Mouse (Mus musculus) small intestine, adult 2 months (tissue): ENCODE data around the gene Pawr. TPM values are rescaled to one million over a fixed set of nuclear protein-coding genes. Genes with fewer than 3 reads are reported as not detected.
"Not testable (repeated sequence)": the region's sequence is repeated elsewhere in the genome, so short reads cannot be mapped to it uniquely, and the experiment has no call there.

Source experiments
- H3K27ac ChIP-seq: fragments of 200-500 bp; 2 replicates; pipeline ENCODE4 v1.5.1; 2012; ENCODE audit warnings: low read depth, low read length, control low read depth, inconsistent platforms; ENCODE audit not compliant: insufficient read depth
- H3K27me3 ChIP-seq: fragments of 200-500 bp; 2 replicates; pipeline ENCODE4 v1.6.1; 2012; ENCODE audit warnings: mild to moderate bottlenecking, moderate library complexity, low read length, inconsistent platforms; ENCODE audit not compliant: control insufficient read depth, insufficient read depth
- H3K36me3 ChIP-seq: fragments of 200-500 bp; 2 replicates; pipeline ENCODE4 v1.6.1; 2012; ENCODE audit warnings: mild to moderate bottlenecking, low read length, control low read depth, inconsistent platforms; ENCODE audit not compliant: control insufficient read depth, insufficient read depth
- H3K4me1 ChIP-seq: fragments of 200-500 bp; 2 replicates; pipeline ENCODE4 v1.6.1; 2012; ENCODE audit warnings: low read length, inconsistent platforms, mixed read lengths; ENCODE audit not compliant: control insufficient read depth, insufficient read depth, insufficient read length
- H3K4me3 ChIP-seq: fragments of 200-500 bp; 2 replicates; pipeline ENCODE4 v1.5.1; 2012; ENCODE audit warnings: low read depth, mild to moderate bottlenecking, control low read depth, inconsistent platforms, low read length, moderate library complexity
- CTCF ChIP-seq: fragments of 200-500 bp; IDR thresholded peaks from 2 replicates; pipeline ENCODE4 v1.5.1; 2012; ENCODE audit warnings: low read depth, mild to moderate bottlenecking, control low read depth, inconsistent platforms, low read length, moderate library complexity, mixed read lengths; ENCODE audit not compliant: insufficient replicate concordance, insufficient read length; ENCODE audit errors: extremely low read depth
- POLR2A ChIP-seq: fragments of 200-500 bp; IDR thresholded peaks from 2 replicates; pipeline ENCODE4 v1.6.1; 2012; ENCODE audit warnings: low read depth, mild to moderate bottlenecking, control low read depth, inconsistent platforms, low read length, moderate library complexity
- WGBS: fragments of 180-500 bp; shearing (Covaris S2); methylation state at CpG from one replicate; pipeline ENCODE4 v1.1.7; 2018; 5-methylcytosine and 5-hydroxymethylcytosine counted together
- polyA plus RNA-seq: library from polyadenylated mRNA; depleted of rRNA; stranded (reverse); fragments of >200 nt; gene quantifications from 2 replicates; pipeline ENCODE4 v1.2.3, GENCODE M21; 2012

Gene Pawr
- polyA plus RNA-seq, 1 experiment = 31.8 TPM

DNA sequence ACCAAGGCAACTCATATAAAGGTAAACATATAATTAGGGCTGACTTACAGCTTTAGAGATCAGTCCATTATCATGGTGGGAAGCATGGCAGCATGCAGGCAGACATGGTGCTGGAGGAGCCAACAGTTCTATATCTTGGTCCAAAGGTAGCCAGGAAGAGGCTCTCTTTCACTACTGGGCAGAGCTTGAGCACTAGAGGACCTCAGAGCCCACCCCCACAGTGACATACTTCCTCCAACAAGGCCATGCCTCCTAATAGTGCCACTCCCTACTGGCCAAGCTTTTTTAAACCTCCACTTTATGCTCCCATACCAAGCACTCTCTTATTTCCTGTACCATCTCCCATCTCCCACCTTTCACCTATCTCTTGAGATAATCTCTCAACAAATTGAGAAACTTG lies 11.8 kb downstream of the Pawr start:
- H3K36me3 ChIP-seq = peaks cover 2% of the 10 kb centered on the region; the same call in 1 of the 2 replicates
- H3K27ac ChIP-seq = no peak overlapping the region
- no peak overlapping the region for H3K4me3 ChIP-seq
- H3K4me1 ChIP-seq = peaks cover 11% of the 10 kb centered on the region
- no peak for TF ChIP-seq POLR2A
- TF ChIP-seq CTCF = no peak
- no peaks in the 10 kb centered on the region for H3K27me3 ChIP-seq

GRCm38 (mm10) chr10:108345123-108345522 lies 13.2 kb downstream of the Pawr start:
- peaks cover 4% of the 10 kb centered on the region; the same call in 1 of the 2 replicates for H3K36me3 ChIP-seq
- WGBS = 32% methylated on average over 9 of the region's 9 CpGs
- no peak overlapping the region for H3K4me3 ChIP-seq
- H3K4me1 ChIP-seq = peaks cover 9% of the 10 kb centered on the region
- H3K27me3 ChIP-seq = no peaks in the 10 kb centered on the region
- no peak for TF ChIP-seq POLR2A
- TF ChIP-seq CTCF = no peak
- peak overlapping the region; percentile 81 for H3K27ac ChIP-seq

DNA sequence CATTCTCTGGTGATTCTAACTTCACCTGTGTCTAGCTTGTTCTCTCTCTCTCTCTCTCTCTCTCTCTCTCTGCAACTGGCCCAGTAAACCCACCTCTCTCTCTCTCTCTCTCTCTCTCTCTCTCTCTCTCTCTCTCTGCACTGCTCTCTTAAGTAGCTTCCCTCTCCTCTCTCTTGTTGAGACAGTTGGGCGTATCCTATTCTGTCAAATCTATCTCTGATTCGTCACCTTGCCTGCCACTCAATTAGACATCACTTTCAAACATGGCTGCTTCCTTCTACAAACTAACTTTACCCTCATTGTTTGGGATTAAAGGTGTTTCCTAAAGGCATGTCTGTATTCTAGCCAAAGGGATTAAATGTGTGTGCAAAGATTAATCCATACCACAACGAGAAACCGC lies 14.4 kb downstream of the Pawr start:
- H3K4me3 ChIP-seq, H3K36me3 ChIP-seq, H3K27ac ChIP-seq, H3K27me3 ChIP-seq: not testable (repeated sequence)
- 93% methylated on average over 4 of the region's 4 CpGs for WGBS
- peaks cover 14% of the 10 kb centered on the region for H3K4me1 ChIP-seq

- TF ChIP-seq POLR2A (no peak), CTCF (no peak)
- WGBS = 16% methylated on average over 9 of the region's 9 CpGs
- H3K4me3 ChIP-seq = no peak overlapping the region
- H3K27ac ChIP-seq = no peak overlapping the region
- peaks cover 4% of the 10 kb centered on the region; the same call in 1 of the 2 replicates for H3K36me3 ChIP-seq
- H3K27me3 ChIP-seq = no peaks in the 10 kb centered on the region
- H3K4me1 ChIP-seq = peaks cover 10% of the 10 kb centered on the region; the same call in 1 of the 2 replicates
Observed at GRCm38 (mm10) chr10:108350125-108351070, 18.5 kb downstream of the Pawr start.

DNA sequence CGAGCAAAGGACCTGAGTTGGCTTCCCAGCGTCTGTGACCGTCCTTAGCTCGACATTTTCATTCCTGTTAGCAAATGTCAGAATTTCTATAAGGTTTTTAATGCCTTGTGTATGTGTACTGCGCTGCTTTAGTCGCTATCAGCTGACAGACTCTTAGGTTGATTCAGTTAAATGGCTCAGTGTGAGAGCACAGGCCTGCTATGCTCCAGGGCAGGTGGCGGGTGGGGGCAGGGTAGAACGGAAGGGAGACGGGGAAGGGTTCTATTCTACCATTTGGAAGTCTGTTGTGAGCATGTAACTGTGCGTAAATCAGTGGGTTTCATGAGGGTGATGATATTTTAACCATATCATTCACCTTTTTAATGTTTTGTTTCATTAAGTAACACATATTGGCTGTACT lies 21.0 kb downstream of the Pawr start:
- no peak for TF ChIP-seq POLR2A
- no peak for TF ChIP-seq CTCF
- H3K4me3 ChIP-seq = no peak overlapping the region
- peaks cover 13% of the 10 kb centered on the region for H3K4me1 ChIP-seq
- no peak overlapping the region for H3K27ac ChIP-seq
- H3K27me3 ChIP-seq = no peaks in the 10 kb centered on the region
- 86% methylated on average over 10 of the region's 10 CpGs for WGBS
- peaks cover 6% of the 10 kb centered on the region for H3K36me3 ChIP-seq

DNA sequence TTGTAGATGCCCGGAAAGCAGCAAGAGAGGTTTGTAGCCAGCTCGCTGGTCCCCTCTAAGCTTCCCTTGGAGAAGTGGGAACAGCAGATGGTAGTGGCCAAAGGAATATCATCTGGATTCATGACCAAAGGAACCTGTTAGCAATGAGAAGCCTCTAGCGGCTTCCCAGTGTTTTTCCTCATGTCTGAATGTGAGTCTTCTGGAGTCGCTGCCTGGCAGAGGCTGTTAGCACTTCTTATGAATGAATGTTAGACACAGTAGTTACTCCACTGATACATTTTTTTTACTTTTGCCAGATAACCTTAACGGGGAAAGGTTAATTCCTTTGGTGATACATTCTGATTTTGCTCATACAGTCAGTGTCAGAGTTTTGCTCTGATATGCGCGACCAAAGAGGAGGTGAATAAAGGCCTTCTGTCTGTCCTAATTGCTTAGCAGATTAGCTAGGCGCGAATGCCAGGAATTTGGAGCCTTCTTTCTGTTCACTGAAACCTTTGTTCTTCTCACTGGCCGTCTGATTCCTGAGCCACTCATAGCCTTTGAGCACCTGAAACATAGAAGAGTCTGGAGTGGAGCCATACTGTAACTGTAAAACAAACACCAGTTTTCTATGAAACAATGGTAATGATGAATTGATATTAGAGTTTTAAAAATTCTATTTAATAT lies 22.9 kb downstream of the Pawr start:
- 34% methylated on average over 10 of the region's 10 CpGs for WGBS
- H3K4me1 ChIP-seq = peaks cover 13% of the 10 kb centered on the region
- no peak for TF ChIP-seq CTCF
- no peak for TF ChIP-seq POLR2A
- no peak overlapping the region for H3K4me3 ChIP-seq
- peaks cover 3% of the 10 kb centered on the region for H3K36me3 ChIP-seq
- H3K27me3 ChIP-seq = no peaks in the 10 kb centered on the region
- H3K27ac ChIP-seq = no peak overlapping the region

DNA sequence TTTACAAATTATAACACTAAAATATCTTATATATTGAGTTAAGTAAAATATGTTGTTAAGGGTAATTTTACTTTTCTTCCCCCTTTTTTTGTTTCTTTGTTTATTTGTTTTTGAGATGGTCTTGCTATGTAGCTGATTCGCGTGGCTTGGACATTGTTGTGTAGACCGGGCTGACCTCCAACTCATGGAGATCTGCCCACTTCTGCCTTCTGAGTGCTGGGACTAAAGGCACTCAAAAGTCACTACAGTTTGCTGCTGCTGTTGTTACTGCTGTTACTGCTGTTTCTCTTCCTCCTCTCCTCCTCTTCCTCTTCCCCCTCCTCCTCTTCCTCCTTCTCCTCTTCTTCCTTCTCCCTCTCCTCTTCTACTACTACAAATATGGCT lies 23.5 kb downstream of the Pawr start:
- TF ChIP-seq CTCF = no peak
- no peak for TF ChIP-seq POLR2A
- WGBS = 68% methylated on average over 3 of the region's 3 CpGs

More for the DNA sequence above, 23.5 kb downstream of the Pawr start:
- Histone ChIP-seq H3K36me3 (peaks cover 3% of the 10 kb centered on the region), H3K27ac (no peak overlapping the region), H3K4me1 (peaks cover 14% of the 10 kb centered on the region), H3K27me3 (no peaks in the 10 kb centered on the region), H3K4me3 (no peak overlapping the region)
